Mouse (Mus musculus) kidney, postnatal 0 days (tissue): ENCODE results near the gene Fzd1. TPM values are rescaled to one million over a fixed set of nuclear protein-coding genes. Genes with fewer than 3 reads are reported as not detected.

ENCODE experiments used
- ATAC-seq: fragments of 200-750 bp; cut with Nextera tagmentation; replicated peaks from 2 replicates; pipeline ENCODE4 v1.8.0; 2017; ENCODE audit warnings: low read depth, moderate number of reproducible peaks, moderate TSS enrichment, moderate library complexity; ENCODE audit not compliant: low FRiP score
- DNase-seq: peaks from one replicate; pipeline ENCODE4 v3.0.0-alpha.2; 2016; ENCODE audit warnings: low spot score
- H3K27ac ChIP-seq: fragments of 300-500 bp; sonication (generic); 2 replicates; pipeline ENCODE4 v1.5.1; 2014; ENCODE audit warnings: mild to moderate bottlenecking
- H3K27me3 ChIP-seq: fragments of 300-500 bp; sonication (generic); 2 replicates; pipeline ENCODE4 v1.6.1; 2014; ENCODE audit warnings: low read length, mixed read lengths; ENCODE audit not compliant: insufficient read depth
- H3K36me3 ChIP-seq: fragments of 300-500 bp; sonication (generic); 2 replicates; pipeline ENCODE4 v1.6.1; 2014; ENCODE audit warnings: low read length, mixed read lengths; ENCODE audit not compliant: insufficient read depth
- H3K4me1 ChIP-seq: fragments of 300-500 bp; sonication (generic); replicated peaks from 2 replicates; pipeline ENCODE4 v1.6.1; 2014; ENCODE audit warnings: antibody characterized with exemption, low read length, mixed read lengths; ENCODE audit not compliant: insufficient read depth
- H3K4me2 ChIP-seq: fragments of 300-500 bp; sonication (generic); 2 replicates; pipeline ENCODE4 v1.6.1; 2014; ENCODE audit warnings: mild to moderate bottlenecking, low read length, moderate library complexity, mixed read lengths
- H3K4me3 ChIP-seq: fragments of 300-500 bp; sonication (generic); replicated peaks from 2 replicates; pipeline ENCODE4 v1.5.1; 2014; ENCODE audit warnings: low read depth, low read length
- H3K9ac ChIP-seq: fragments of 300-500 bp; sonication (generic); 2 replicates; pipeline ENCODE4 v1.6.1; 2014; ENCODE audit warnings: low read depth, low read length
- H3K9me3 ChIP-seq: fragments of 300-500 bp; sonication (generic); replicated peaks from 2 replicates; pipeline ENCODE4 v1.6.1; 2016; ENCODE audit warnings: low read length, inconsistent platforms, mixed read lengths
- CTCF ChIP-seq: IDR thresholded peaks from 2 replicates; pipeline ENCODE4 v1.5.1; 2016; ENCODE audit warnings: antibody characterized with exemption, low read depth, mild to moderate bottlenecking, moderate library complexity
- WGBS: fragments of 180-500 bp; shearing (Covaris S2); extraction: QIAGEN DNeasy Blood & Tissue Kit; methylation state at CpG from one replicate; pipeline ENCODE4 v1.1.7; 2014; 5-methylcytosine and 5-hydroxymethylcytosine counted together
- polyA plus RNA-seq: library from polyadenylated mRNA; unstranded; fragments of >200 nt; fragmentation: Nextera tagmentation; extraction: Ambion mirVana; gene quantifications from 2 replicates; pipeline ENCODE4 v1.2.1, GENCODE M21; 2015

Gene Fzd1
- polyA plus RNA-seq, 1 experiment from 2014 or later: 41.8 TPM

- Histone ChIP-seq H3K36me3 (no peaks in the 10 kb centered on the region), H3K27me3 (no peaks in the 10 kb centered on the region), H3K4me3 (no peak overlapping the region), H3K9ac (no peak overlapping the region), H3K4me2 (no peak overlapping the region), H3K9me3 (no peaks in the 10 kb centered on the region), H3K4me1 (no peaks in the 10 kb centered on the region), H3K27ac (no peak overlapping the region)
- ATAC-seq (no peak), DNase-seq (no peak)
- 90% methylated on average over 4 of the region's 4 CpGs for WGBS
- no peak for TF ChIP-seq CTCF
Measured at GRCm38 (mm10) chr5:4790265-4790664, 32.4 kb upstream of the Fzd1 start.

GRCm38 (mm10) chr5:4788484-4788883 is 30.6 kb upstream of the Fzd1 start:
- Histone ChIP-seq H3K4me3 (no peak overlapping the region), H3K36me3 (no peaks in the 10 kb centered on the region), H3K9ac (no peak overlapping the region), H3K4me1 (no peaks in the 10 kb centered on the region), H3K4me2 (no peak overlapping the region), H3K9me3 (no peaks in the 10 kb centered on the region), H3K27ac (no peak overlapping the region), H3K27me3 (no peaks in the 10 kb centered on the region)
- TF ChIP-seq CTCF: no peak
- WGBS: 71% methylated on average over 3 of the region's 3 CpGs
- no peak for DNase-seq
- ATAC-seq: no peak

- DNase-seq: peak; percentile 10
- WGBS: 51% methylated on average over 3 of the region's 3 CpGs
- no peaks in the 10 kb centered on the region for H3K9me3 ChIP-seq
- no peak overlapping the region for H3K4me2 ChIP-seq
- TF ChIP-seq CTCF: no peak
- no peaks in the 10 kb centered on the region for H3K36me3 ChIP-seq
- ATAC-seq: no peak
- H3K27ac ChIP-seq: no peak overlapping the region
- no peaks in the 10 kb centered on the region for H3K4me1 ChIP-seq
- no peak overlapping the region for H3K9ac ChIP-seq
- no peaks in the 10 kb centered on the region for H3K27me3 ChIP-seq
- no peak overlapping the region for H3K4me3 ChIP-seq
Measured at GRCm38 (mm10) chr5:4786816-4787215, 29.0 kb upstream of the Fzd1 start.

GRCm38 (mm10) chr5:4778274-4778673 is 20.4 kb upstream of the Fzd1 start:
- DNase-seq: no peak
- Histone ChIP-seq H3K4me1 (no peaks in the 10 kb centered on the region), H3K27ac (no peak overlapping the region), H3K27me3 (no peaks in the 10 kb centered on the region), H3K9ac (no peak overlapping the region), H3K36me3 (no peaks in the 10 kb centered on the region), H3K9me3 (no peaks in the 10 kb centered on the region), H3K4me3 (no peak overlapping the region), H3K4me2 (no peak overlapping the region)
- ATAC-seq: no peak
- no peak for TF ChIP-seq CTCF
- 89% methylated on average over 3 of the region's 3 CpGs for WGBS

- Histone ChIP-seq H3K4me1 (no peaks in the 10 kb centered on the region), H3K27me3 (no peaks in the 10 kb centered on the region), H3K9ac (no peak overlapping the region), H3K36me3 (no peaks in the 10 kb centered on the region), H3K9me3 (no peaks in the 10 kb centered on the region), H3K4me2 (no peak overlapping the region), H3K27ac (no peak overlapping the region), H3K4me3 (no peak overlapping the region)
- WGBS: 25% methylated on average over 2 of the region's 2 CpGs
- no peak for DNase-seq
- no peak for TF ChIP-seq CTCF
- no peak for ATAC-seq
Measured at GRCm38 (mm10) chr5:4776495-4776894, 18.7 kb upstream of the Fzd1 start.

- Histone ChIP-seq H3K36me3 (no peaks in the 10 kb centered on the region), H3K9ac (no peak overlapping the region), H3K4me3 (no peak overlapping the region), H3K9me3 (no peaks in the 10 kb centered on the region), H3K27me3 (no peaks in the 10 kb centered on the region), H3K4me2 (no peak overlapping the region), H3K27ac (no peak overlapping the region), H3K4me1 (no peaks in the 10 kb centered on the region)
- 59% methylated on average over 9 of the region's 9 CpGs for WGBS
- no peak for ATAC-seq
- no peak for TF ChIP-seq CTCF
- DNase-seq: no peak
Measured at GRCm38 (mm10) chr5:4773090-4773772, 15.4 kb upstream of the Fzd1 start.

- no peaks in the 10 kb centered on the region for H3K4me1 ChIP-seq
- H3K9ac ChIP-seq: no peak overlapping the region
- no peaks in the 10 kb centered on the region for H3K36me3 ChIP-seq
- no peaks in the 10 kb centered on the region for H3K9me3 ChIP-seq
- ATAC-seq: no peak
- no peak for TF ChIP-seq CTCF
- 80% methylated on average over 1 of the region's 1 CpGs for WGBS
- H3K4me2 ChIP-seq: no peak overlapping the region
- H3K4me3 ChIP-seq: no peak overlapping the region
- no peaks in the 10 kb centered on the region for H3K27me3 ChIP-seq
- H3K27ac ChIP-seq: no peak overlapping the region
- no peak for DNase-seq
Measured at GRCm38 (mm10) chr5:4770609-4771008, 12.8 kb upstream of the Fzd1 start.
